Mouse (Mus musculus) limb, embryonic 14.5 days (tissue): ENCODE results near the gene Twist2. TPM values are rescaled to one million over a fixed set of nuclear protein-coding genes. Genes with fewer than 3 reads are reported as not detected.
A peak's percentile ranks its signal among the peaks of the same experiment; 100 is the strongest.

Experiments used
- ATAC-seq: fragments of 200-750 bp; cut with Nextera tagmentation; 2 replicates; pipeline ENCODE4 v1.8.0; 2017; ENCODE audit warnings: low read depth, moderate number of reproducible peaks, moderate TSS enrichment; ENCODE audit not compliant: low FRiP score
- DNase-seq: peaks from one replicate; pipeline ENCODE4 v3.0.0-alpha.2; 2015; ENCODE audit warnings: low spot score
- H3K27ac ChIP-seq: fragments of 300-500 bp; sonication (generic); replicated peaks from 2 replicates; pipeline ENCODE4 v1.5.1; 2014; ENCODE audit warnings: low read depth, mild to moderate bottlenecking, low read length, moderate library complexity, mixed read lengths
- H3K27me3 ChIP-seq: fragments of 300-500 bp; sonication (generic); 2 replicates; pipeline ENCODE4 v1.6.1; 2014; ENCODE audit warnings: low read length, mixed read lengths; ENCODE audit not compliant: control insufficient read depth, insufficient read depth
- H3K36me3 ChIP-seq: fragments of 300-500 bp; sonication (generic); 2 replicates; pipeline ENCODE4 v1.6.1; 2014; ENCODE audit warnings: mild to moderate bottlenecking, low read length, moderate library complexity, mixed read lengths; ENCODE audit not compliant: control insufficient read depth, insufficient read depth
- H3K4me1 ChIP-seq: fragments of 300-500 bp; sonication (generic); 2 replicates; pipeline ENCODE4 v1.6.1; 2014; ENCODE audit warnings: antibody characterized with exemption, low read length, mixed read lengths; ENCODE audit not compliant: control insufficient read depth, insufficient read depth
- H3K4me2 ChIP-seq: fragments of 300-500 bp; sonication (generic); replicated peaks from 2 replicates; pipeline ENCODE4 v1.6.1; 2014; ENCODE audit warnings: low read depth, mild to moderate bottlenecking, low read length, moderate library complexity; ENCODE audit not compliant: severe bottlenecking
- H3K4me3 ChIP-seq: fragments of 300-500 bp; sonication (generic); replicated peaks from 2 replicates; pipeline ENCODE4 v1.5.1; 2014; ENCODE audit warnings: low read length
- H3K9ac ChIP-seq: fragments of 300-500 bp; sonication (generic); 2 replicates; pipeline ENCODE4 v1.6.1; 2014; ENCODE audit warnings: mild to moderate bottlenecking, low read depth, low read length, moderate library complexity; ENCODE audit not compliant: severe bottlenecking
- H3K9me3 ChIP-seq: fragments of 300-500 bp; sonication (generic); 2 replicates; pipeline ENCODE4 v1.6.1; 2016; ENCODE audit warnings: low read length; ENCODE audit not compliant: control insufficient read depth
- POLR2A ChIP-seq: fragments of 200-500 bp; IDR thresholded peaks from 2 replicates; pipeline ENCODE4 v1.8.0; 2012; ENCODE audit warnings: inconsistent platforms, mild to moderate bottlenecking, moderate library complexity, borderline replicate concordance; ENCODE audit not compliant: insufficient read depth, insufficient read length; ENCODE audit errors: extremely low read depth
- WGBS: fragments of 180-500 bp; shearing (Covaris S2); extraction: QIAGEN DNeasy Blood & Tissue Kit; methylation state at CpG from one replicate; pipeline ENCODE4 v1.1.7; 2014; 5-methylcytosine and 5-hydroxymethylcytosine counted together
- polyA plus RNA-seq, 2 experiments: library from polyadenylated mRNA; depleted of rRNA in 1 of 2; stranded (reverse) in 1 of 2; unstranded in 1 of 2; fragments of >200 nt; fragmentation: Nextera tagmentation in 1 of 2; extraction: Ambion mirVana in 1 of 2; gene quantifications; 2 replicates each; pipeline versions ENCODE4 v1.2.1 to v1.2.3; 2012 to 2014

The Twist2 gene
- polyA plus RNA-seq, 2 experiments = 81.8 to 240 TPM

DNA sequence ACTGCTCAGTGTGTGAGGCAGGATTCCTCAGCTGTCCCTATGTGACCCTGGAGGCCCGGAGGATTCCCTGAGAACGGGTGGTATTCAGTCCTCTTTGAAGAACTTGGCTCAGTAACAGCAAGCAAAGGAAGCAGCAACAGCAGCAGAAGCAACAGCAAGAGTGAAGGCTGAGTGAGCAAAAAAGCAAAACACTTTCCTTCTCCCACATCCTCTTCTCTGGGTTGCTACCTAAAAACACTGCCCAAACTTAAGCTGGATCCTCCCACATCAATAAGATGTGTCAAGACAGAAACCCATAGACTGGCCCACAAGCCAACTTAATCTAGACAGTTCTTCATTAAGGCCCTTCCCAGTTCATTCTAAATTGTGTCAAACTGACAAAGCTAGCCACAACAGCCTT is 64.7 kb downstream of the Twist2 start:
- Histone ChIP-seq H3K4me2 (no peak overlapping the region), H3K27ac (no peak overlapping the region), H3K36me3 (no peaks in the 10 kb centered on the region), H3K27me3 (no peaks in the 10 kb centered on the region), H3K9me3 (no peaks in the 10 kb centered on the region), H3K4me1 (no peaks in the 10 kb centered on the region), H3K4me3 (no peak overlapping the region), H3K9ac (no peak overlapping the region)
- ATAC-seq (no peak), DNase-seq (no peak)
- TF ChIP-seq POLR2A = no peak
- 71% methylated on average over 2 of the region's 2 CpGs for WGBS

DNA sequence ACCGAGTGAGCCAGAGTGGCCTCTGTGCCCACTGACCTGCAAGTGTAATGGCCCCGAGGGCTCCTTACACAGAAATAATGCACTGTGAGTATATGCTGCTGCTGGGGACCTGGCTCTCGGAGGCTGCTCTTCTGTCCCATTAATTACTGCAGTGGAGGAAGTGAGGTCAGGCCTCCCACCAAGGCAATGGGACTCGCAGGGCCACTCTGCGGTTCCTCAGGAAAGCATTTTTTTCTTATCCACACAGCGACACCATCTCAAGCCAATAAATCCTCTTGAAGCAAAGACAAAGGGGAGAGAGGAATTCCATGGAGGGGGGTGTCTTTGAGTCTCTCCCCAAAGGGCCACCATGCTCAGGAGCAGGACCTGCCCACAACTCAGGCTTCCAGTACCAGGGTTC is 69.8 kb downstream of the Twist2 start:
- no peak overlapping the region for H3K27ac ChIP-seq
- H3K4me3 ChIP-seq = no peak overlapping the region
- no peaks in the 10 kb centered on the region for H3K27me3 ChIP-seq
- DNase-seq = no peak
- no peak overlapping the region for H3K9ac ChIP-seq
- 25% methylated on average over 6 of the region's 6 CpGs for WGBS
- TF ChIP-seq POLR2A = no peak
- no peaks in the 10 kb centered on the region for H3K36me3 ChIP-seq
- peaks cover 19% of the 10 kb centered on the region for H3K4me1 ChIP-seq
- no peak for ATAC-seq
- H3K9me3 ChIP-seq = no peaks in the 10 kb centered on the region
- no peak overlapping the region for H3K4me2 ChIP-seq

DNA sequence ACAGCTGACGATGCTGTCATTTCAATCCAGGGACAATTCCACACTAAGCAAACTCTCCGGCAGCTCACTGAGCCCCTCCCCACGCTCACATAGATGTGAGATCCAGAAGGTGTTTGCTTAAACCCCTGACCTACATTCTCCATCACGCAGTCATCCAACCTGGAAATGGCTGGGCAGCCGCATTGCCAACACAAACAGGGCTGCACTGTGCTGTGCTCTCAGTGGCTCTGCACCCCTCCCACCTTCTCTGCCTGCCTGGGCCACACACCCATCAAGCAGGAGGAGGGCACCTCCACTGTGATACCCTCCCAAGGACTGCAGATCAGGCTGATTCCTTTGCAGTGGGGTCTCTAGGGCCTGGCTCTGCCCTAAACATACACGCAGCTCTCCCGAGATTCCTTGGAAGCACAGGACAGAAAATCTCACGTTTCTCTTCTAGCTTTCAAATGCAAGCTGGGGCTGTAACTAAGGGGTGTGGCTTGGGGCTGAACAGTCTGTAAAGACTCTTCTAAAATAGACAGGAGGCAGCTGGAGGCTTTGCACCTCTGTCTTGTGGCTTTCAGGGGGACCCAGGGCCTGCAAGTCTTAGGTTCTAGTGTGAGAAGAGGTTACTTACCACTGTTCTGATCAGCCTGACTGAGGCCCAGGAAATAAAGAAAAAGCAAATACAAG is 71.3 kb downstream of the Twist2 start:
- peak overlapping the region; percentile 23; the same call in 1 of the 2 replicates for H3K4me2 ChIP-seq

DNA sequence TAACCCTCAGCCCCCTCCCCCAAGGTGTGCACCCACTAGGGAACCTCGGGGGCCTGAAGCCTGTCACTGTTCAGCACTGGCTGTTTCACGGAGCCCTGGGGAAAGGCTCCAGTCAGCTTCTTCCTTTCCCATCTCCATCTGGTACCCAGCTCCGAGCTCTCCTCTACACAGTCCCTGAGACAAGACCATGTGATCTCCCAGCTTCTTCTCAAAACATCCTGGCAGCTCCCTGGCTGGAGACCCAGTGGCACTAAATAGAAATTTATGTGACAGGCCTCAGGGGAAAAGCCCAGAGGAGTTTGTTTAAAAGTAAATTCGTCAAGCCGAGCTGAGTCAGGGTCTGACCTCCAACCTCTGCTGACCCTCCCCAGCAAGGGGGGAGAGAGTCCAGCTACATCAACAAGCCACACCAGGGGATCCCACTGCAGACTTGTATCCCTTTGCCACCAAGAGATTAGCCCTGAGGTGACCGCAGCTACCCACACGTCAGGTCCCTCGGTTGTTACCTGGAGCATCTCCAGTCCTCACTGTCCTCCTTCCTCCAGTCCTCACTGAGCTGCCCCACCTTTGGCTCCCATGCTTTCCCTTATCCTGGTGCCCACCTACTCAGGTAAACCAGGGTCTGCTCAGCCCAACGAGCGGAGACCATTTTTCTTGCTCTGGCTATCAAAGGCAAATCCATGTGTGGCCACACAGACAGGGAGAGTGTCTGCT is 72.5 kb downstream of the Twist2 start:
- Histone ChIP-seq H3K4me1 (peaks cover 22% of the 10 kb centered on the region), H3K4me2 (no peak overlapping the region), H3K27ac (no peak overlapping the region), H3K9me3 (no peaks in the 10 kb centered on the region), H3K4me3 (no peak overlapping the region), H3K27me3 (no peaks in the 10 kb centered on the region), H3K36me3 (no peaks in the 10 kb centered on the region), H3K9ac (no peak overlapping the region)
- DNase-seq = no peak
- TF ChIP-seq POLR2A = no peak
- ATAC-seq = no peak
- 50% methylated on average over 10 of the region's 10 CpGs for WGBS

More for the DNA sequence above, 71.3 kb downstream of the Twist2 start:
- no peak for TF ChIP-seq POLR2A
- H3K27ac ChIP-seq = no peak overlapping the region
- no peak overlapping the region for H3K4me3 ChIP-seq
- ATAC-seq (peak; percentile 62), DNase-seq (peak; percentile 27)
- peaks cover 19% of the 10 kb centered on the region for H3K4me1 ChIP-seq
- 42% methylated on average over 8 of the region's 8 CpGs for WGBS
- no peaks in the 10 kb centered on the region for H3K36me3 ChIP-seq
- H3K27me3 ChIP-seq = no peaks in the 10 kb centered on the region
- H3K9me3 ChIP-seq = no peaks in the 10 kb centered on the region
- H3K9ac ChIP-seq = no peak overlapping the region

DNA sequence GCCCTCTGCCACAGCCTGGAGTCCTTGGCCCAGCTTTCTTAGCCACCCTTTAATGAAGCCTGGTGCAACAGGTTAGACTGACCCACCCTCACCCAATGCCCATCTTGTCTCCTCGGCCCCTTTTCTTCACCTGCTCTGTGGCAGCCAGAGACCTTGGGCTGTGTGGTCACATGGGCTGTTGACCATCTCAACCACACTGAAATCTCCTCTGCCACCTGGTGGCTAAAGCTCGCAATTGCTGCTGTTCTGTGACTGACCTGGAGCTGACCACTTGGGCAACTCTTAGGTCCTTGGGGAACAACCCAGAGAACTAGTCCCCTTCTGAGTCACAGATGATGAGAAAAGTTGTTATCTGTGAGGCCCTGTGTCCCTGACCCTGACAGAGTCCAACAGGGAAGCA is 73.4 kb downstream of the Twist2 start:
- no peak overlapping the region for H3K4me2 ChIP-seq
- 13% methylated on average over 2 of the region's 2 CpGs for WGBS
- H3K27ac ChIP-seq = no peak overlapping the region
- peaks cover 24% of the 10 kb centered on the region for H3K4me1 ChIP-seq
- DNase-seq (peak; percentile 35), ATAC-seq (0 out of 2 replicates have a peak, but pooled peaks have one; percentile 9)
- H3K4me3 ChIP-seq = no peak overlapping the region
- no peak for TF ChIP-seq POLR2A
- H3K9ac ChIP-seq = no peak overlapping the region
- H3K9me3 ChIP-seq = no peaks in the 10 kb centered on the region
- H3K27me3 ChIP-seq = no peaks in the 10 kb centered on the region
- no peaks in the 10 kb centered on the region for H3K36me3 ChIP-seq
